Mouse (Mus musculus) cerebellum, adult 2 months (tissue): ENCODE measurements at regions not wholly inside any gene's neighbourhood (a gene's known extent, or its start where the extent isn't known, plus 50 kb on each side); places are given as distances from the start of the nearest gene placed in this dataset.
A peak's percentile ranks its signal among the peaks of the same experiment; 100 is the strongest.
"Not testable (repeated sequence)": the region's sequence is repeated elsewhere in the genome, so short reads cannot be mapped to it uniquely, and the experiment has no call there.

Source experiments
- CTCF ChIP-seq: fragments of 200-500 bp; IDR thresholded peaks from 2 replicates; pipeline ENCODE4 v1.5.1; 2011; ENCODE audit warnings: low read depth, mild to moderate bottlenecking, control low read depth, low read length, moderate library complexity, borderline replicate concordance; ENCODE audit not compliant: insufficient read depth
- POLR2A ChIP-seq: fragments of 200-500 bp; IDR thresholded peaks from 2 replicates; pipeline ENCODE4 v1.6.1; 2011; ENCODE audit warnings: low read length, control low read depth, borderline replicate concordance; ENCODE audit not compliant: insufficient read depth

DNA sequence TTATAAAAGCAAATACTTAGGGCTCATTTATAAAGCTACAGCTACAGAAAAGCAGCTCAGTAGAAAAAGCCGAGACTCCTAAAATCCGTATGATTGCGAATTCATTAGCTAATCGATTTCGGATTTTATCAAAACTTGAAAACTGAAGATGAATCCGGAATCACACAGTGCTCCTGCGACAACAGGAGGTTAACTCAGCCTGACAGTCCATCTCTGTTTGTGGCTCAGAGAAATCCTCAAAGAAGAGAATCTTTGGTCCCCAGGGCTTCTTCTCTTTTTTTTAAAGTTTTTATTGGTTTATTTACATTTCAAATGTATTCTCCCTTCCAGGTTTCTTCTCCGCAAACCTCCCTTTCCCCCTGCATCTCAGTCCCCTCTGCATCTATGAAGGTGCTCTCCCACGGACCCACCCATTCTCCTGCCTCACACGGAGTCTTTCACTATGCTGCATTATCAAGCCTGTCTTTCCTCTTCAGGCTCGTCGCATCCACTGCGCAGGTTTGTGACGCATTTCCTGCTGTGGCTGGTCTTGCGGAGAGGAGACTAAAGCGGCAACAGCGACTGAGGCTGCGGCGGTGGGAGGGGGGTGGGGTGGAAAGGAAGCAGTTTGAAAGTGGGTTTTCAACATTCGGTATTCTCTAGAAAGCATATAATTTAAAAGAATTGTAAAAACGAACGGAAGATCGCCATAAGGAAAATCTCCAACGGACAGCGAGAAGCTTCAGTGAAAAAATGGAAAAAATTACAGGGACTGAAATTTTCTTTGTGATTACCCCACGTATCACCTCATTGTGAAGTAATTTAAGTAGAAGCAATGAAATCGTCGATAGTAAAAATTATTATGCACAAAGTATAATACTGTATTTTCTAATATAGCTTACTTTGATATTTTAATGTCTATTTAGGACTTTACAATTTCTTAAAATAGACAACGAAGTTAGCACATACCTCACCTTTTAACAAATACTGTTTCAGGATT, 482.5 kb upstream of the Snrpn start:
- peak; percentile 67; the same call in 1 of the 2 replicates for TF ChIP-seq POLR2A
- not testable (repeated sequence) for TF ChIP-seq CTCF
